Mouse (Mus musculus): ENCODE measurements around the gene Tbl1xr1.

The Tbl1xr1 gene

GRCm38 (mm10) chr3:22090431-22091265, 14.2 kb downstream of the Tbl1xr1 start:
- peak; percentile 84 for DNase-seq

GRCm38 (mm10) chr3:22091266-22091550, 14.8 kb downstream of the Tbl1xr1 start:
- peak; percentile 41 to 42 for DNase-seq

GRCm38 (mm10) chr3:22091681-22092080, 15.2 kb downstream of the Tbl1xr1 start:
- peak in 1 of 2 experiments; percentile 25 for DNase-seq

GRCm38 (mm10) chr3:22092784-22093183, 16.3 kb downstream of the Tbl1xr1 start:
- DNase-seq = no peak

- no peak for DNase-seq
Measured at GRCm38 (mm10) chr3:22103986-22104515, 27.6 kb downstream of the Tbl1xr1 start.

GRCm38 (mm10) chr3:22105471-22105870, 29.0 kb downstream of the Tbl1xr1 start:
- no peak for DNase-seq

- DNase-seq = no peak
Measured at GRCm38 (mm10) chr3:22108013-22108412, 31.6 kb downstream of the Tbl1xr1 start.

GRCm38 (mm10) chr3:22109651-22110050, 33.2 kb downstream of the Tbl1xr1 start:
- no peak for DNase-seq

- DNase-seq = no peak
Measured at GRCm38 (mm10) chr3:22113773-22114172, 37.3 kb downstream of the Tbl1xr1 start.

- DNase-seq = peak; percentile 38 to 41
Measured at GRCm38 (mm10) chr3:22115221-22115620, 38.8 kb downstream of the Tbl1xr1 start.

GRCm38 (mm10) chr3:22115678-22116077, 39.2 kb downstream of the Tbl1xr1 start:
- DNase-seq = no peak

GRCm38 (mm10) chr3:22116188-22116587, 39.7 kb downstream of the Tbl1xr1 start:
- no peak for DNase-seq

- DNase-seq = peak; percentile 47 to 58
Measured at GRCm38 (mm10) chr3:22121741-22122140, 45.3 kb downstream of the Tbl1xr1 start.

- no peak for DNase-seq
Measured at GRCm38 (mm10) chr3:22123145-22123544, 46.7 kb downstream of the Tbl1xr1 start.

- no peak for DNase-seq
Measured at GRCm38 (mm10) chr3:22126251-22126826, 49.9 kb downstream of the Tbl1xr1 start.

GRCm38 (mm10) chr3:22131277-22131676, 54.8 kb downstream of the Tbl1xr1 start:
- no peak for DNase-seq

- no peak for DNase-seq
Measured at GRCm38 (mm10) chr3:22133626-22134025, 57.2 kb downstream of the Tbl1xr1 start.

GRCm38 (mm10) chr3:22137793-22138579, 61.5 kb downstream of the Tbl1xr1 start:
- DNase-seq = no peak

- no peak for DNase-seq
Measured at GRCm38 (mm10) chr3:22138580-22139099, 62.2 kb downstream of the Tbl1xr1 start.

GRCm38 (mm10) chr3:22140111-22140658, 63.7 kb downstream of the Tbl1xr1 start:
- DNase-seq = no peak

GRCm38 (mm10) chr3:22141984-22142719, 65.7 kb downstream of the Tbl1xr1 start:
- no peak for DNase-seq
